Mouse (Mus musculus) kidney, adult 2 months (tissue): ENCODE measurements at regions not wholly inside any gene's neighbourhood (a gene's known extent, or its start where the extent isn't known, plus 50 kb on each side); places are given as distances from the start of the nearest gene placed in this dataset.

Experiments
- DNase-seq: peaks from one replicate; pipeline ENCODE4 v3.0.0; 2021
- H3K27ac ChIP-seq: fragments of 200-500 bp; 2 replicates; pipeline ENCODE4 v1.5.1; 2012; ENCODE audit warnings: low read depth, low read length, control low read depth, inconsistent platforms; ENCODE audit not compliant: insufficient read depth
- H3K27me3 ChIP-seq: fragments of 200-500 bp; replicated peaks from 2 replicates; pipeline ENCODE4 v1.6.1; 2012; ENCODE audit warnings: mild to moderate bottlenecking, moderate library complexity, low read length, inconsistent platforms; ENCODE audit not compliant: control insufficient read depth, insufficient read depth
- H3K36me3 ChIP-seq: fragments of 200-500 bp; 2 replicates; pipeline ENCODE4 v1.6.1; 2012; ENCODE audit warnings: mild to moderate bottlenecking, moderate library complexity, low read length, inconsistent platforms; ENCODE audit not compliant: control insufficient read depth, insufficient read depth
- H3K4me1 ChIP-seq: fragments of 200-500 bp; 2 replicates; pipeline ENCODE4 v1.6.1; 2011; ENCODE audit warnings: low read length; ENCODE audit not compliant: control insufficient read depth, insufficient read depth
- H3K4me3 ChIP-seq: fragments of 200-500 bp; 2 replicates; pipeline ENCODE4 v1.5.1; 2011; ENCODE audit warnings: mild to moderate bottlenecking, low read depth, low read length, control low read depth; ENCODE audit not compliant: insufficient read depth
- CTCF ChIP-seq: fragments of 200-500 bp; conservative IDR thresholded peaks from 2 replicates; pipeline ENCODE4 v1.5.1; 2011; ENCODE audit warnings: low read depth, mild to moderate bottlenecking, control low read depth, low read length, moderate library complexity, mixed read lengths; ENCODE audit not compliant: insufficient read depth, insufficient read length
- POLR2A ChIP-seq: fragments of 200-500 bp; IDR thresholded peaks from one replicate; pipeline ENCODE4 v1.6.1; 2011; ENCODE audit warnings: low read depth, low read length, control low read depth
- WGBS: fragments of 180-500 bp; shearing (Covaris S2); methylation state at CpG from one replicate; pipeline ENCODE4 v1.1.7; 2018; 5-methylcytosine and 5-hydroxymethylcytosine counted together

- DNase-seq: no peak
- 53% methylated on average over 5 of the region's 5 CpGs for WGBS
- Histone ChIP-seq H3K27ac (no peak overlapping the region), H3K36me3 (no peaks in the 10 kb centered on the region), H3K4me1 (no peaks in the 10 kb centered on the region), H3K4me3 (no peak overlapping the region), H3K27me3 (no peaks in the 10 kb centered on the region)
- TF ChIP-seq CTCF (no peak), POLR2A (no peak)
Observed at GRCm38 (mm10) chr7:124907662-124908296, 536.7 kb upstream of the Kdm8 start.

- Histone ChIP-seq H3K4me3 (no peak overlapping the region), H3K36me3 (no peaks in the 10 kb centered on the region), H3K27ac (no peak overlapping the region), H3K27me3 (no peaks in the 10 kb centered on the region), H3K4me1 (peaks cover 5% of the 10 kb centered on the region; the same call in 1 of the 2 replicates)
- 30% methylated on average over 5 of the region's 5 CpGs for WGBS
- no peak for TF ChIP-seq CTCF
- TF ChIP-seq POLR2A: no peak
- DNase-seq: peak; percentile 57
Observed at GRCm38 (mm10) chr7:124914061-124914460, 530.4 kb upstream of the Kdm8 start.

GRCm38 (mm10) chr7:124914479-124914878 lies 530.0 kb upstream of the Kdm8 start:
- DNase-seq: no peak
- Histone ChIP-seq H3K27me3 (no peaks in the 10 kb centered on the region), H3K4me3 (no peak overlapping the region), H3K36me3 (no peaks in the 10 kb centered on the region), H3K4me1 (peaks cover 5% of the 10 kb centered on the region; the same call in 1 of the 2 replicates), H3K27ac (no peak overlapping the region)
- WGBS: 65% methylated on average over 4 of the region's 4 CpGs
- TF ChIP-seq POLR2A (no peak), CTCF (no peak)

- TF ChIP-seq CTCF (no peak), POLR2A (no peak)
- no peak for DNase-seq
- Histone ChIP-seq H3K4me1 (peaks cover 5% of the 10 kb centered on the region; the same call in 1 of the 2 replicates), H3K4me3 (no peak overlapping the region), H3K27me3 (no peaks in the 10 kb centered on the region), H3K36me3 (no peaks in the 10 kb centered on the region), H3K27ac (no peak overlapping the region)
- 62% methylated on average over 6 of the region's 6 CpGs for WGBS
Observed at GRCm38 (mm10) chr7:124914972-124915371, 529.5 kb upstream of the Kdm8 start.

- no peak for TF ChIP-seq POLR2A
- TF ChIP-seq CTCF: no peak
- WGBS: 82% methylated on average over 5 of the region's 5 CpGs
- no peaks in the 10 kb centered on the region for H3K36me3 ChIP-seq
- no peak for DNase-seq
- H3K27ac ChIP-seq: no peak overlapping the region
- no peak overlapping the region for H3K4me3 ChIP-seq
- H3K4me1 ChIP-seq: peaks cover 5% of the 10 kb centered on the region; the same call in 1 of the 2 replicates
- H3K27me3 ChIP-seq: no peaks in the 10 kb centered on the region
Observed at GRCm38 (mm10) chr7:124915637-124916036, 528.8 kb upstream of the Kdm8 start.

GRCm38 (mm10) chr7:124917606-124918120 lies 526.8 kb upstream of the Kdm8 start:
- Histone ChIP-seq H3K27ac (no peak overlapping the region), H3K4me3 (no peak overlapping the region), H3K36me3 (no peaks in the 10 kb centered on the region), H3K4me1 (peaks cover 5% of the 10 kb centered on the region; the same call in 1 of the 2 replicates), H3K27me3 (no peaks in the 10 kb centered on the region)
- 27% methylated on average over 5 of the region's 5 CpGs for WGBS
- DNase-seq: peak; percentile 59
- TF ChIP-seq POLR2A (no peak), CTCF (no peak)

GRCm38 (mm10) chr7:124922806-124923205 lies 521.7 kb upstream of the Kdm8 start:
- H3K27ac ChIP-seq: peak overlapping the region; percentile 63; the same call in 1 of the 2 replicates

More at GRCm38 (mm10) chr7:124922806-124923205, 521.7 kb upstream of the Kdm8 start:
- WGBS: 58% methylated on average over 7 of the region's 7 CpGs
- no peaks in the 10 kb centered on the region for H3K36me3 ChIP-seq
- peak; percentile 80 for DNase-seq
- TF ChIP-seq POLR2A: no peak
- no peak for TF ChIP-seq CTCF
- H3K27me3 ChIP-seq: no peaks in the 10 kb centered on the region
- H3K4me1 ChIP-seq: peaks cover 8% of the 10 kb centered on the region; the same call in 1 of the 2 replicates
- H3K4me3 ChIP-seq: peak overlapping the region; percentile 29; the same call in 1 of the 2 replicates
